Mouse (Mus musculus) hindbrain, embryonic 10.5 days (tissue): Measurements from ENCODE around the gene Lpxn. TPM values are rescaled to one million over a fixed set of nuclear protein-coding genes. Genes with fewer than 3 reads are reported as not detected.

Source experiments
- DNase-seq: peaks from one replicate; pipeline ENCODE4 v3.0.0-alpha.2; 2017; ENCODE audit warnings: low spot score
- H3K27ac ChIP-seq: fragments of 300-500 bp; sonication (generic); 2 replicates; pipeline ENCODE4 v1.5.1; 2016; ENCODE audit warnings: mild to moderate bottlenecking, moderate library complexity
- H3K27me3 ChIP-seq: fragments of 300-500 bp; sonication (generic); 2 replicates; pipeline ENCODE4 v1.6.1; 2016; ENCODE audit warnings: mild to moderate bottlenecking; ENCODE audit not compliant: poor library complexity, insufficient read depth, severe bottlenecking
- H3K36me3 ChIP-seq: fragments of 300-500 bp; sonication (generic); 2 replicates; pipeline ENCODE4 v1.6.1; 2016; ENCODE audit warnings: mild to moderate bottlenecking, moderate library complexity
- H3K4me1 ChIP-seq: fragments of 300-500 bp; sonication (generic); replicated peaks from 2 replicates; pipeline ENCODE4 v1.6.1; 2016; ENCODE audit warnings: mild to moderate bottlenecking
- H3K4me3 ChIP-seq: fragments of 300-500 bp; sonication (generic); 2 replicates; pipeline ENCODE4 v1.5.1; 2016; ENCODE audit warnings: mild to moderate bottlenecking, moderate library complexity
- H3K9me3 ChIP-seq: fragments of 300-500 bp; sonication (generic); 2 replicates; pipeline ENCODE4 v1.6.1; 2016; ENCODE audit warnings: mild to moderate bottlenecking, moderate library complexity
- WGBS: fragments of 180-500 bp; shearing (Covaris S2); methylation state at CpG from one replicate; pipeline ENCODE4 v1.1.7; 2016; 5-methylcytosine and 5-hydroxymethylcytosine counted together
- polyA plus RNA-seq: library from polyadenylated mRNA; unstranded; fragments of >200 nt; fragmentation: Nextera tagmentation; extraction: Ambion mirVana; gene quantifications from 2 replicates; pipeline ENCODE4 v1.2.1, GENCODE M21; 2016

The Lpxn gene
- polyA plus RNA-seq, 1 experiment from 2014 or later, result 1.1 TPM

GRCm38 (mm10) chr19:12813883-12814282 lies 17.9 kb downstream of the Lpxn start:
- no peak for DNase-seq
- H3K4me1 ChIP-seq, result no peaks in the 10 kb centered on the region
- no peaks in the 10 kb centered on the region for H3K9me3 ChIP-seq
- H3K4me3 ChIP-seq, result no peak overlapping the region
- H3K27ac ChIP-seq, result no peak overlapping the region
- no peaks in the 10 kb centered on the region for H3K27me3 ChIP-seq
- no peaks in the 10 kb centered on the region for H3K36me3 ChIP-seq
- 88% methylated on average over 1 of the region's 1 CpGs for WGBS

- no peak overlapping the region for H3K4me3 ChIP-seq
- 90% methylated on average over 1 of the region's 1 CpGs for WGBS
- no peaks in the 10 kb centered on the region for H3K36me3 ChIP-seq
- H3K27ac ChIP-seq, result no peak overlapping the region
- H3K27me3 ChIP-seq, result no peaks in the 10 kb centered on the region
- no peaks in the 10 kb centered on the region for H3K9me3 ChIP-seq
- DNase-seq, result no peak
- H3K4me1 ChIP-seq, result no peaks in the 10 kb centered on the region
Measured at GRCm38 (mm10) chr19:12818507-12818906, 22.5 kb downstream of the Lpxn start.

DNA sequence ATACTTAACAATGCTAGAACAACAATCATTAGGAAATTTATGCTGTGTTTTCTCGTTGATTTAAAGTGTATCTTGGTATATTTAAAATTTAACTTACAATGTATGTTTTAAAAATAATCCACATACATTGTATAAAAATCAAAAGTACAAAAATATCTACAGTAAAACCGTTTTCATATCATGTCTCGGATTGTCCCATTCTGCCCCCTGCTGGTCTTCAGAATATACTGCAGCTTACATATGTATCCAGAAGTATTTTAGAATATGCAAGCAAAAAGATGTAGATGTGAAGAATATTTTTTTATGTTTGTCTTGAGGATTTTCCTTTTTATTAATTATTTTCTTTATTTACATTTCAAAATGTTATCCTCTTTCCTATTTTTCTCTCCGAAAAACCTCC lies 24.4 kb downstream of the Lpxn start:
- Histone ChIP-seq H3K9me3 (no peaks in the 10 kb centered on the region), H3K36me3 (no peaks in the 10 kb centered on the region), H3K4me1 (no peaks in the 10 kb centered on the region), H3K27me3 (no peaks in the 10 kb centered on the region), H3K27ac (no peak overlapping the region), H3K4me3 (no peak overlapping the region)
- no peak for DNase-seq
- WGBS, result 45% methylated on average over 4 of the region's 4 CpGs

DNA sequence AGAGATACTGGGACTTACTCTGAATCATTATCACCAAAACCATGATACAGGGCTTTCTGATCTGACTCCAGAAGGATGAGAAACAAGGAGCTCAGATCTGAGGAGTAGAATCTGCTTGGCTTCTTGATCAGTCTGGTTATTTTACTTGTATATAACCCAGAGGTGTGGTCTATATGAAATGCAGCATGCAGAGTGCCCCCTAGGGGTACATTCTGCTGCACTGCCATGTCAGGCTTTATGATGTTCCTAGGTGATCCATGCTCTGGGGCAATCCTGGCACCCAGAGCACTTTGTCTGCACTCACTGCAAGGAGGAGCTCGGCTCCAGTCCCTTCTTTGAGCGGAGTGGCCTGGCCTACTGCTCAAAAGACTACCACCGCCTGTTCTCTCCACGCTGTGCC lies 28.6 kb downstream of the Lpxn start:
- H3K27ac ChIP-seq, result no peak overlapping the region
- H3K9me3 ChIP-seq, result no peaks in the 10 kb centered on the region
- no peaks in the 10 kb centered on the region for H3K27me3 ChIP-seq
- WGBS, result 71% methylated on average over 4 of the region's 4 CpGs
- no peaks in the 10 kb centered on the region for H3K4me1 ChIP-seq
- no peaks in the 10 kb centered on the region for H3K36me3 ChIP-seq
- H3K4me3 ChIP-seq, result no peak overlapping the region
- DNase-seq, result no peak

DNA sequence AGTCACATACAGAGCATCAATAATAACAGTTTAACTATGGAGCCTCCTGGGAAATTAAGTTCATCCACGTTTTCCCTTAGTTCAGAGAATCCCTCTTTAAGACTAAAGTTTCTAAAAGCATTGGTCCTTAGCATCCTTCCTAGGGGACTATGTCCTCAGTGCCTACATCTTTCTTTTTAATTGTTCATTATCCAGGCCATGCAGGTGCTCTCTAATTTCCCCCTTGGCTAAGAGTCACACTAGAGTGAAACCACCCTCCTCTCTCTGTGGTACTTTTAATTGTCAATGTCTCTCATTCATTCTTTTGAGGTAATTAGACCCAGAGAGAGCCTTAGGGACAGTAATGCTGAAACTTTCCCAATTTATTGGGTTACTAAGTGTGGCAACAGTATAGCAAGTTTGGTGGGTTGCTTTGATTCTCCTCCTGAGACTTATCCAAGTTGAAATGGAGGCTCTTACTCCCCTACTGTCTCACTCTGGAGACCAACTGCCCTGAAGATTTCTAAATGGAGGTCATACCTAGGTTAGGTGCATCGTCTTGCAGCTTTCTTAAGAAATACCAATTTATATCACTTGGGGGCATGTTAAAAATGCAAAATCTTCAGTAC lies 34.9 kb downstream of the Lpxn start:
- Histone ChIP-seq H3K4me1 (no peaks in the 10 kb centered on the region), H3K9me3 (no peaks in the 10 kb centered on the region), H3K27ac (no peak overlapping the region), H3K36me3 (no peaks in the 10 kb centered on the region), H3K27me3 (no peaks in the 10 kb centered on the region), H3K4me3 (no peak overlapping the region)
- no peak for DNase-seq
- WGBS, result 80% methylated on average over 2 of the region's 2 CpGs

GRCm38 (mm10) chr19:12831559-12831958 lies 35.6 kb downstream of the Lpxn start:
- Histone ChIP-seq H3K27me3 (no peaks in the 10 kb centered on the region), H3K4me1 (no peaks in the 10 kb centered on the region), H3K36me3 (no peaks in the 10 kb centered on the region), H3K4me3 (no peak overlapping the region), H3K9me3 (no peaks in the 10 kb centered on the region), H3K27ac (no peak overlapping the region)
- 73% methylated on average over 1 of the region's 1 CpGs for WGBS
- DNase-seq, result no peak

GRCm38 (mm10) chr19:12833625-12834024 lies 37.6 kb downstream of the Lpxn start:
- Histone ChIP-seq H3K27ac (no peak overlapping the region), H3K4me1 (no peaks in the 10 kb centered on the region), H3K4me3 (no peak overlapping the region), H3K36me3 (no peaks in the 10 kb centered on the region), H3K27me3 (no peaks in the 10 kb centered on the region), H3K9me3 (no peaks in the 10 kb centered on the region)
- WGBS, result 83% methylated on average over 3 of the region's 3 CpGs
- DNase-seq, result no peak

DNA sequence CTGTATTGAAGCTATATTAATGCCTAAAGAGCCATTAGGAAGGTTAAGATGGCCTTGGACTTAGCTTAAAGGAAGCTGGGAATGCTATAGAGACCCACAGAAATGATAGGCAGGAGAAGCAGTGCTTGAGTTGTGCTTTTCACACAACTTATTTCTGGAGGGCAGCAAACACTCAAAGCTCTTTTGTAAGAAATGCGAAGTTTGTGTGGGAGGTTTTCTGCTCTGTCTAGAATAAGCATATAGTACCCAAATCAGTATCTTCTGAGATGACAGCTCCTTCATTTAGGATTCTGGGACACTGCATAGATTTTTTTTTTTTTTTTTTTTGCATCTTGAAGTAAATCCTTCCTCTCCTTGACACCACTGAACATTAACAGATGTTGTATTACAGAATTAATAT lies 42.5 kb downstream of the Lpxn start:
- no peak for DNase-seq
- Histone ChIP-seq H3K4me1 (no peaks in the 10 kb centered on the region), H3K36me3 (no peaks in the 10 kb centered on the region), H3K27ac (no peak overlapping the region), H3K4me3 (no peak overlapping the region), H3K9me3 (no peaks in the 10 kb centered on the region), H3K27me3 (no peaks in the 10 kb centered on the region)
- 85% methylated on average over 1 of the region's 1 CpGs for WGBS

- no peak for DNase-seq
- H3K4me1 ChIP-seq, result no peaks in the 10 kb centered on the region
- H3K4me3 ChIP-seq, result no peak within 1 kb of the TSS
- H3K27ac ChIP-seq, result no peak within 1 kb of the TSS
- no peaks in the 10 kb centered on the region for H3K36me3 ChIP-seq
- H3K9me3 ChIP-seq, result no peaks in the 10 kb centered on the region
- H3K27me3 ChIP-seq, result no peaks in the 10 kb centered on the region
Measured at GRCm38 (mm10) chr19:12846382-12846781, 50.4 kb downstream of the Lpxn start, which contains the start of gene Gm5244. Gene Gm5244 (plus strand): TSS chr19:12846682.

DNA sequence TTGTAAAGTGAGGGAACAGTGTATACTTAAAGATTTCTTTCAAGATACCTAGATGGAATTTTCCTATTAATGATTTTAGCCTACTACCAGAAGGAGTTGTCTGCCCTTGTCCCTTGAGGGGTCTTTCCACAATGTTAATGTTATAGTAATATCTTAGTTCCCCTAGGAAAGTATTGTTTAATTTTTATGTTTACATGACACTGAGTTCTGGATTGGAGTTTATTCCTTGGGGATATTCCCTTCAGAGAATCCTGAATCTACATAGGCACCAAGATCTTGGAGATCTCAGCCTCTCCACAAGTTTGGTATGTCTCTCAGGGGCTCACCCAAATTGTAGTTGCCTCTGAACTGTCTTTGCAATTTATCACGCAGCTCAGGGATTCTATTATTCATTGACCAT lies 61.0 kb downstream of the Lpxn start, which contains the start of gene Olfr1444:
Gene Olfr1444 (plus strand): TSS at position 301 of the 400 bp plus-strand sequence.
- DNase-seq, result no peak
- Histone ChIP-seq H3K36me3 (no peaks in the 10 kb centered on the region), H3K4me3 (no peak within 1 kb of the TSS), H3K27me3 (no peaks in the 10 kb centered on the region), H3K9me3 (peaks cover 9% of the 10 kb centered on the region), H3K27ac (no peak within 1 kb of the TSS), H3K4me1 (no peaks in the 10 kb centered on the region)
- WGBS, result 47% methylated on average over 1 of the region's 1 CpGs

Other genes starting within 250 kb of the Lpxn start
- 0.18 TPM in 1 of 2 replicates, not detected in the other for gene Gm4952, start 196.2 kb upstream of the Lpxn start, polyA plus RNA-seq
- not detected in 2 replicates for gene Glyat, start 162.9 kb upstream of the Lpxn start, polyA plus RNA-seq
- not detected in 2 replicates for gene Olfr1442, start 125.8 kb upstream of the Lpxn start, polyA plus RNA-seq
- not detected in 2 replicates for gene Olfr1443, start 118.1 kb upstream of the Lpxn start, polyA plus RNA-seq
- gene Keg1, start 100.4 kb upstream of the Lpxn start, polyA plus RNA-seq, result not detected in 2 replicates
- gene Cntf, start 30.6 kb upstream of the Lpxn start, polyA plus RNA-seq, result 1.1 and 2.0 TPM in 2 replicates
- 12.6 and 14.3 TPM in 2 replicates for gene Zfp91, start 67 bp upstream of the Lpxn start, polyA plus RNA-seq
- not detected in 2 replicates for gene Gm5244, start 50.5 kb downstream of the Lpxn start, polyA plus RNA-seq
- not detected in 2 replicates for gene Olfr1444, start 61.1 kb downstream of the Lpxn start, polyA plus RNA-seq
- not detected in 2 replicates for gene Olfr1445, start 87.7 kb downstream of the Lpxn start, polyA plus RNA-seq
- gene Olfr1446, start 97.3 kb downstream of the Lpxn start, polyA plus RNA-seq, result not detected in 2 replicates
- gene Olfr1447, start 107.5 kb downstream of the Lpxn start, polyA plus RNA-seq, result not detected in 2 replicates
- gene Olfr1448, start 128.2 kb downstream of the Lpxn start, polyA plus RNA-seq, result not detected in 2 replicates
- gene Olfr1449, start 134.6 kb downstream of the Lpxn start, polyA plus RNA-seq, result not detected in 2 replicates
- not detected in 2 replicates for gene Olfr1450, start 154.1 kb downstream of the Lpxn start, polyA plus RNA-seq
- gene Olfr1451, start 198.8 kb downstream of the Lpxn start, polyA plus RNA-seq, result not detected in 2 replicates
- not detected in 2 replicates for gene Olfr1453, start 232.1 kb downstream of the Lpxn start, polyA plus RNA-seq